Mouse (Mus musculus): ENCODE results near the gene 1500011B03Rik.
"Not testable (repeated sequence)": the region's sequence is repeated elsewhere in the genome, so short reads cannot be mapped to it uniquely, and the experiment has no call there.

DNA sequence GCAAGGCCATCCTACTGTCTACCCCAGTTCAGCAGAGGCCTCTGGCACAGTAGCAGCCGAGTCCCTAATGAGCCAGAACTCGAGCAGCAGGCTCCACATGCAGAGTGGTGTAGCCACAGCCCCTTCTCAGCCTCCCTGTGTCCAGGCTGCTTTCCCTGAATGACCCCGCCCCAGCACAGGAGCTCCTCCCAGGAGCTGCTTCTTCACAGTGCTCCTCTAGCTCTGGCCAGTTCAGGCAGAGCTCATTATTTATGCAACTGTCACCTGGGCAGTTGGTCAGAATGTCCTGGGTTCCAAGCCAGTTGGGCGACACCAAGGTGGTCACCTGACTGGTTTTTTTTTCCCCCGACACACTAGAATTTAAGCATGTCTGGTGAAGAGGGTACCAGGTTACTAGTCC is 30.1 kb upstream of the 1500011B03Rik start, which contains the start of gene 4930519G04Rik:
- not testable (repeated sequence) for TF ChIP-seq CTCF (IDR thresholded peaks at IDR 0.05; ENCODE audit: low read depth, low read length); POLR2A (IDR thresholded peaks at IDR 0.05; ENCODE audit: borderline replicate concordance, low read depth, low read length)
